Mouse (Mus musculus): ENCODE data around the gene 1600012H06Rik. TPM values are rescaled to one million over a fixed set of nuclear protein-coding genes. Genes with fewer than 3 reads are reported as not detected.
"Not testable (repeated sequence)": the region's sequence is repeated elsewhere in the genome, so short reads cannot be mapped to it uniquely, and the experiment has no call there.

The 1600012H06Rik gene
- total RNA-seq, 1 experiment from 2014 or later = 23.1 TPM

- peak; percentile 33 for ATAC-seq (replicated peaks; ENCODE audit: insufficient number of reproducible peaks, low FRiP score, low TSS enrichment, poor library complexity, severe bottlenecking)
Observed at GRCm38 (mm10) chr17:14993139-14993832, 50.3 kb downstream of the 1600012H06Rik start.

GRCm38 (mm10) chr17:14994140-14994539, 51.2 kb downstream of the 1600012H06Rik start:
- not testable (repeated sequence) for ATAC-seq (replicated peaks; ENCODE audit: insufficient number of reproducible peaks, low FRiP score, low TSS enrichment, poor library complexity, severe bottlenecking)

GRCm38 (mm10) chr17:15000047-15000446, 57.1 kb downstream of the 1600012H06Rik start:
- ATAC-seq (replicated peaks; ENCODE audit: insufficient number of reproducible peaks, low FRiP score, low TSS enrichment, poor library complexity, severe bottlenecking) = not testable (repeated sequence)

GRCm38 (mm10) chr17:15009088-15009487, 66.1 kb downstream of the 1600012H06Rik start:
- ATAC-seq (replicated peaks; ENCODE audit: insufficient number of reproducible peaks, low FRiP score, low TSS enrichment, poor library complexity, severe bottlenecking) = peak; percentile 72

Other genes with a start within 250 kb of the 1600012H06Rik start
- not detected in 3 replicates for gene Thbs2, start 248.9 kb upstream of the 1600012H06Rik start, total RNA-seq (2017)
- 1.6 TPM in 1 of 3 replicates, not detected in the others for gene Wdr27, start within 50 bp of the 1600012H06Rik start, total RNA-seq (2017)
- 28.4 to 35.3 TPM (median 33.6 TPM) in 3 replicates for gene Phf10, start 18.1 kb downstream of the 1600012H06Rik start, total RNA-seq (2017)
- gene 9030025P20Rik, start 35.3 kb downstream of the 1600012H06Rik start, total RNA-seq (2017) = 9.5 to 14.7 TPM (median 11.4 TPM) in 3 replicates
- 1.6 TPM in 1 of 3 replicates, not detected in the others for gene Gm3417, start 35.6 kb downstream of the 1600012H06Rik start, total RNA-seq (2017)
- gene Gm3435, start 67.0 kb downstream of the 1600012H06Rik start, total RNA-seq (2017) = 3.3 to 5.3 TPM (median 3.9 TPM) in 3 replicates
- 95.1 to 106 TPM (median 98.2 TPM) in 3 replicates for gene Ermard, start 98.0 kb downstream of the 1600012H06Rik start, total RNA-seq (2017)
- 0.75 to 1.7 TPM in 2 of 3 replicates, not detected in the other for gene Tcte3, start 98.3 kb downstream of the 1600012H06Rik start, total RNA-seq (2017)
- 11.6 to 15.3 TPM (median 14.7 TPM) in 3 replicates for gene Gm3448, start 98.4 kb downstream of the 1600012H06Rik start, total RNA-seq (2017)